Mouse (Mus musculus): ENCODE data around the gene Sbp. TPM values are rescaled to one million over a fixed set of nuclear protein-coding genes. Genes with fewer than 3 reads are reported as not detected.
A peak's percentile ranks its signal among the peaks of the same experiment; 100 is the strongest.

Gene Sbp
- polyA plus RNA-seq, 1 experiment from 2014 or later, result not detected

- Histone ChIP-seq H3K4me3 (no peak overlapping the region), H3K9me3 (replicated peaks) (no peaks in the 10 kb centered on the region), H3K27me3 (replicated peaks) (no peaks in the 10 kb centered on the region), H3K27ac (no peak overlapping the region), H3K4me1 (no peaks in the 10 kb centered on the region), H3K36me3 (no peaks in the 10 kb centered on the region), H3K4me2 (no peak overlapping the region), H3K9ac (no peak overlapping the region)
- 49% methylated on average over 10 of the region's 10 CpGs for WGBS (ENCODE audit: insufficient replicate concordance)
- ATAC-seq, result no peak
Measured at GRCm38 (mm10) chr17:23966658-23967401, 25.4 kb downstream of the Sbp start.

GRCm38 (mm10) chr17:23968780-23969179, 27.3 kb downstream of the Sbp start:
- no peaks in the 10 kb centered on the region for H3K9me3 ChIP-seq (replicated peaks)
- H3K4me1 ChIP-seq, result no peaks in the 10 kb centered on the region
- no peaks in the 10 kb centered on the region for H3K27me3 ChIP-seq (replicated peaks)
- H3K4me2 ChIP-seq, result no peak overlapping the region
- ATAC-seq, result no peak
- no peak overlapping the region for H3K9ac ChIP-seq
- no peak overlapping the region for H3K4me3 ChIP-seq
- no peaks in the 10 kb centered on the region for H3K36me3 ChIP-seq
- WGBS (ENCODE audit: insufficient replicate concordance), result 19% methylated on average over 2 of the region's 2 CpGs
- H3K27ac ChIP-seq, result no peak overlapping the region

GRCm38 (mm10) chr17:23969231-23969630, 27.8 kb downstream of the Sbp start:
- Histone ChIP-seq H3K27ac (no peak overlapping the region), H3K4me2 (no peak overlapping the region), H3K9ac (no peak overlapping the region), H3K4me1 (no peaks in the 10 kb centered on the region), H3K27me3 (replicated peaks) (no peaks in the 10 kb centered on the region), H3K4me3 (no peak overlapping the region), H3K9me3 (replicated peaks) (no peaks in the 10 kb centered on the region), H3K36me3 (no peaks in the 10 kb centered on the region)
- whole genome bisulfite sequencing (ENCODE audit: insufficient replicate concordance), result 6% methylated on average over 1 of the region's 1 CpGs
- no peak for ATAC-seq

GRCm38 (mm10) chr17:23971315-23971714, 29.8 kb downstream of the Sbp start:
- ATAC-seq, result no peak
- Histone ChIP-seq H3K4me3 (no peak overlapping the region), H3K4me2 (no peak overlapping the region), H3K36me3 (no peaks in the 10 kb centered on the region), H3K9ac (no peak overlapping the region), H3K4me1 (no peaks in the 10 kb centered on the region), H3K27ac (no peak overlapping the region), H3K27me3 (replicated peaks) (no peaks in the 10 kb centered on the region), H3K9me3 (replicated peaks) (no peaks in the 10 kb centered on the region)
- 76% methylated on average over 9 of the region's 9 CpGs for WGBS (ENCODE audit: insufficient replicate concordance)

- Histone ChIP-seq H3K9me3 (replicated peaks) (no peaks in the 10 kb centered on the region), H3K36me3 (no peaks in the 10 kb centered on the region), H3K4me3 (no peak overlapping the region), H3K9ac (no peak overlapping the region), H3K27ac (no peak overlapping the region), H3K4me2 (no peak overlapping the region), H3K4me1 (no peaks in the 10 kb centered on the region), H3K27me3 (replicated peaks) (no peaks in the 10 kb centered on the region)
- 74% methylated on average over 4 of the region's 4 CpGs for WGBS (ENCODE audit: insufficient replicate concordance)
- ATAC-seq, result no peak
Measured at GRCm38 (mm10) chr17:23976665-23977064, 35.2 kb downstream of the Sbp start.

- Histone ChIP-seq H3K9me3 (replicated peaks) (no peaks in the 10 kb centered on the region), H3K4me1 (no peaks in the 10 kb centered on the region), H3K4me3 (no peak overlapping the region), H3K27me3 (replicated peaks) (no peaks in the 10 kb centered on the region), H3K27ac (no peak overlapping the region), H3K9ac (no peak overlapping the region), H3K4me2 (no peak overlapping the region), H3K36me3 (no peaks in the 10 kb centered on the region)
- 58% methylated on average over 3 of the region's 3 CpGs for WGBS (ENCODE audit: insufficient replicate concordance)
- ATAC-seq, result no peak
Measured at GRCm38 (mm10) chr17:23979471-23979870, 38.0 kb downstream of the Sbp start.

GRCm38 (mm10) chr17:23980297-23980909, 38.9 kb downstream of the Sbp start, which contains the start of gene Prss30:
Gene Prss30 (minus strand): TSS chr17:23980566.
- Histone ChIP-seq H3K4me1 (no peaks in the 10 kb centered on the region), H3K4me2 (no peak within 1 kb of the TSS), H3K36me3 (no peaks in the 10 kb centered on the region), H3K27ac (no peak within 1 kb of the TSS), H3K4me3 (no peak within 1 kb of the TSS), H3K9ac (no peak within 1 kb of the TSS), H3K9me3 (replicated peaks) (no peaks in the 10 kb centered on the region), H3K27me3 (replicated peaks) (no peaks in the 10 kb centered on the region)
- WGBS (ENCODE audit: insufficient replicate concordance), result 62% methylated on average over 10 of the region's 10 CpGs
- no peak for ATAC-seq

- Histone ChIP-seq H3K9ac (no peak overlapping the region), H3K27ac (no peak overlapping the region), H3K4me1 (no peaks in the 10 kb centered on the region), H3K9me3 (replicated peaks) (no peaks in the 10 kb centered on the region), H3K4me3 (no peak overlapping the region), H3K4me2 (no peak overlapping the region), H3K27me3 (replicated peaks) (0 out of 2 replicates have a peak, but pooled peaks cover 3% of the 10 kb centered on the region), H3K36me3 (no peaks in the 10 kb centered on the region)
- no peak for ATAC-seq
- whole genome bisulfite sequencing (ENCODE audit: insufficient replicate concordance), result 45% methylated on average over 4 of the region's 4 CpGs
Measured at GRCm38 (mm10) chr17:23982912-23983311, 41.4 kb downstream of the Sbp start.

- no peak overlapping the region for H3K4me3 ChIP-seq
- no peak overlapping the region for H3K27ac ChIP-seq
- H3K9ac ChIP-seq, result no peak overlapping the region
- H3K27me3 ChIP-seq (replicated peaks), result peaks cover 15% of the 10 kb centered on the region; the same call in 1 of the 2 replicates
- H3K36me3 ChIP-seq, result no peaks in the 10 kb centered on the region
- H3K4me2 ChIP-seq, result no peak overlapping the region
- ATAC-seq, result no peak
- H3K4me1 ChIP-seq, result no peaks in the 10 kb centered on the region
- H3K9me3 ChIP-seq (replicated peaks), result no peaks in the 10 kb centered on the region
- 61% methylated on average over 1 of the region's 1 CpGs for WGBS (ENCODE audit: insufficient replicate concordance)
Measured at GRCm38 (mm10) chr17:23984989-23985388, 43.5 kb downstream of the Sbp start.

- no peak for ATAC-seq
- peaks cover 10% of the 10 kb centered on the region for H3K4me1 ChIP-seq
- no peak overlapping the region for H3K9ac ChIP-seq
- H3K9me3 ChIP-seq (replicated peaks), result no peaks in the 10 kb centered on the region
- WGBS (ENCODE audit: insufficient replicate concordance), result 44% methylated on average over 2 of the region's 2 CpGs
- H3K27me3 ChIP-seq (replicated peaks), result peaks cover 24% of the 10 kb centered on the region
- H3K36me3 ChIP-seq, result no peaks in the 10 kb centered on the region
- no peak overlapping the region for H3K27ac ChIP-seq
- no peak overlapping the region for H3K4me2 ChIP-seq
- H3K4me3 ChIP-seq, result no peak overlapping the region
Measured at GRCm38 (mm10) chr17:23989802-23990201, 48.3 kb downstream of the Sbp start.

GRCm38 (mm10) chr17:23992789-23993553, 51.5 kb downstream of the Sbp start:
- H3K9ac ChIP-seq, result no peak overlapping the region
- H3K4me3 ChIP-seq, result no peak overlapping the region
- no peaks in the 10 kb centered on the region for H3K36me3 ChIP-seq
- peaks cover 10% of the 10 kb centered on the region for H3K4me1 ChIP-seq
- H3K4me2 ChIP-seq, result peak overlapping the region; percentile 42
- H3K27me3 ChIP-seq (replicated peaks), result peaks cover 39% of the 10 kb centered on the region
- ATAC-seq, result peak; percentile 23; the same call in 1 of the 2 replicates
- 68% methylated on average over 9 of the region's 9 CpGs for WGBS (ENCODE audit: insufficient replicate concordance)
- H3K9me3 ChIP-seq (replicated peaks), result no peaks in the 10 kb centered on the region
- no peak overlapping the region for H3K27ac ChIP-seq

Data from liver, embryonic 12.5 days (tissue).